Mouse (Mus musculus) cerebellum, adult 11-12 months (tissue): Measurements from ENCODE around the gene Fam43b.

Experiments
- DNase-seq: peaks from one replicate; pipeline ENCODE4 v3.0.0; 2022

Fam43b gene

DNA sequence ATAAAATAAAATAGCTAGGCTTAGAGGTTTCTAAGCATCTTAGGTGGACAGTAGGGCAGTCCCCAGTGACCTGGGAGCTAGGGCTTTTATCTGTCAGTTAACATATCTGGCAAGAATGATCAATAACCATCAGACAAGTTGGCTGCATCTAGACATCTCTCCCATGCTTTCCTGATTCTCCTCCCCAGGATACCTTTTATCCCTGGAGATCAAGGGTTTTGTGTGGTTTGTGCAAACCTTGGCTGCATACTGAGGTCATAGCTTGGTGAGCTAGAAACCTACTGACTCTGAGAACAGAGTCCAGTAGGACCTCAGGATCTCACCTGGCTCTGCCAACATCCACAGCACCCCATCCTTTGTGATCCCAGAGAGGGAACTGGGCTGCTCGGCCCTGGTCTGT lies 49.0 kb downstream of the Fam43b start:
- DNase-seq = no peak

DNA sequence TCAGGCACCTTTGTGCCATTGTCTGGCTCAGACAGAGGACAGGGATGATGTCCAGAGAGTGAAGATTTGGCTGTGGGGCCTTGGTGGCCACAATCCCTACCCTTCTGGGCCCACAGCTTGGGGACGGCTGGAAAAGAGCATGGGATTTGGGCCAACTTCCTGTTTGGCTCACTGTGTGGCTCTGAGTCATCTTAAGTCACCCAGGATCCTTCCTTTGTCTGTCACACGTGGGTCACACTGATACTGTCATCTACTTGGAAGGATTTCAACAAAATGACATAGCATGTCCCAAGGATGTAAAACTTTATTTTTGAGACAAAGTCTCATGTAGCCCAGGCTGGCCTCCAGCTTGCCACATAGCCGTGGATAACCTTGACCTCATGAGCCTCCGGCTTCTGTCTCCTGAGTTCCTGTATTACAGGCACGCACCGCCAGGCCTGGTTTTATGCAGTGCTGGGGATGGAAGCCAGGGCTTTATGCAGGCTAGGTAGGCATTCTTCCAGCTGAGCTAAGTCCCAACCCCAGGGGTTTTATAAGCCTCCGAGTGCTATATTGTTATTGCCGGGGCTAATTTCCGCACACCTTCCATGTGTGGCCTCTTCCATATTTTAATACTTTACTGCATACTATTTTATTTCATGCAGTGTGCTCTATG lies 51.3 kb downstream of the Fam43b start:
- no peak for DNase-seq
